Mouse (Mus musculus) spleen, adult 2 months (tissue): ENCODE results near the gene A530016L24Rik.

Experiments
- CTCF ChIP-seq: fragments of 200-500 bp; IDR thresholded peaks from 2 replicates; pipeline ENCODE4 v1.5.1; 2011; ENCODE audit warnings: mild to moderate bottlenecking, inconsistent platforms; ENCODE audit not compliant: insufficient read depth, insufficient read length, insufficient replicate concordance; ENCODE audit errors: extremely low read depth
- POLR2A ChIP-seq: fragments of 200-500 bp; IDR thresholded peaks from 2 replicates; pipeline ENCODE4 v1.6.1; 2011; ENCODE audit warnings: low read depth, low read length, inconsistent platforms

- no peak for TF ChIP-seq CTCF
- TF ChIP-seq POLR2A: no peak
These were observed 18.0 kb downstream of the A530016L24Rik start for GRCm38 (mm10) chr12:112507264-112507663.
